Mouse (Mus musculus) heart, postnatal 0 days (tissue): Measurements from ENCODE around the gene Cdadc1.

ENCODE experiments used
- CTCF ChIP-seq: IDR thresholded peaks from 2 replicates; pipeline ENCODE4 v1.5.1; 2016; ENCODE audit warnings: antibody characterized with exemption, control low read depth, low read depth
- EP300 ChIP-seq: IDR thresholded peaks from 2 replicates; pipeline ENCODE4 v1.6.1; 2016; ENCODE audit warnings: antibody characterized with exemption, low read depth

- peak; percentile 64 for TF ChIP-seq CTCF
- no peak for TF ChIP-seq EP300
Observed at GRCm38 (mm10) chr14:59625158-59625805, 27.5 kb upstream of the Cdadc1 start, which contains the start of gene Shisa2.
